In genomic region chr4:79531769-79532168, GRCm38 (mm10) we compare ENCODE assay signal across 20 mouse cellular contexts.
DNase-seq lines count a peak whose midpoint lies in the region; ATAC-seq and TF ChIP-seq lines count a peak whose summit lies in the region.
"Had no signal": no experiment of that assay in that cellular context is flagged by ENCODE, and none has a peak within 500 bp of the region (broad histone marks: within the 10 kb centered on the region; RNA-seq: fewer than 3 reads in every experiment).

No protein-coding gene starts in this region.

- no peak for DNase-seq in hindbrain, embryonic 10.5 days (ENCODE audit: low spot score)
- peak; percentile 40 for DNase-seq in brain, embryonic 14.5 days (ENCODE audit: low read depth)
- no peak for DNase-seq in adipocyte (ENCODE audit: low spot score)
- DNase-seq in gastrocnemius, adult 2 months, result no peak
- DNase-seq: cerebellum, adult 18-20 months; cerebellum, postnatal 36 days; gastrocnemius, postnatal 10 days; heart, postnatal 4 days; kidney, adult 8-10 months; kidney, postnatal 10 days; liver, postnatal 0 days; thymus, postnatal 14 days had no signal

- H3K4me3 ChIP-seq in hindbrain, embryonic 13.5 days, result no peak overlapping the region
- H3K4me3 ChIP-seq in hindbrain, embryonic 10.5 days, result no peak overlapping the region
- H3K4me3 ChIP-seq in forebrain, embryonic 16.5 days (replicated peaks; ENCODE audit: low read length), result no peak overlapping the region
- no peak overlapping the region for H3K4me3 ChIP-seq in midbrain, embryonic 16.5 days (ENCODE audit: low read depth, low read length)
- H3K4me3 ChIP-seq in gastrocnemius, adult 2 months, result no peak overlapping the region
- H3K4me3 ChIP-seq: heart, embryonic 10.5 days; intestine, embryonic 15.5 days; limb, embryonic 12.5 days had no signal

- H3K9ac ChIP-seq in hindbrain, embryonic 13.5 days, result no peak overlapping the region
- no peak overlapping the region for H3K9ac ChIP-seq in forebrain, embryonic 16.5 days (replicated peaks; ENCODE audit: low read depth, low read length)
- H3K9ac ChIP-seq in midbrain, embryonic 16.5 days (ENCODE audit: low read depth, low read length), result no peak overlapping the region
- H3K9ac ChIP-seq: intestine, embryonic 15.5 days; limb, embryonic 12.5 days; liver, postnatal 0 days had no signal

- peaks cover 3% of the 10 kb centered on the region; the same call in 1 of the 2 replicates for H3K4me1 ChIP-seq in hindbrain, embryonic 13.5 days (replicated peaks)
- no peaks in the 10 kb centered on the region for H3K4me1 ChIP-seq in hindbrain, embryonic 10.5 days (replicated peaks)
- peaks cover 9% of the 10 kb centered on the region for H3K4me1 ChIP-seq in forebrain, embryonic 16.5 days (replicated peaks; ENCODE audit: control insufficient read depth, insufficient read depth, low read length)
- H3K4me1 ChIP-seq in midbrain, embryonic 16.5 days (ENCODE audit: control insufficient read depth, insufficient read depth, low read length), result peaks cover 11% of the 10 kb centered on the region
- H3K4me1 ChIP-seq: heart, embryonic 10.5 days; intestine, embryonic 15.5 days; limb, embryonic 12.5 days had no signal

- H3K9me3 ChIP-seq in hindbrain, embryonic 13.5 days, result no peaks in the 10 kb centered on the region
- H3K9me3 ChIP-seq in hindbrain, embryonic 10.5 days, result no peaks in the 10 kb centered on the region
- no peaks in the 10 kb centered on the region for H3K9me3 ChIP-seq in forebrain, embryonic 16.5 days (ENCODE audit: control insufficient read depth, low read length)
- no peaks in the 10 kb centered on the region for H3K9me3 ChIP-seq in midbrain, embryonic 16.5 days (replicated peaks; ENCODE audit: control insufficient read depth, low read length, poor library complexity, severe bottlenecking)
- H3K9me3 ChIP-seq: heart, embryonic 10.5 days; intestine, embryonic 15.5 days; limb, embryonic 12.5 days had no signal

- no peaks in the 10 kb centered on the region for H3K36me3 ChIP-seq in hindbrain, embryonic 13.5 days
- no peaks in the 10 kb centered on the region for H3K36me3 ChIP-seq in hindbrain, embryonic 10.5 days
- no peaks in the 10 kb centered on the region for H3K36me3 ChIP-seq in forebrain, embryonic 16.5 days (ENCODE audit: control insufficient read depth, insufficient read depth)
- H3K36me3 ChIP-seq in midbrain, embryonic 16.5 days (ENCODE audit: control insufficient read depth, insufficient read depth, low read length), result no peaks in the 10 kb centered on the region
- H3K36me3 ChIP-seq: heart, embryonic 10.5 days; intestine, embryonic 15.5 days; limb, embryonic 12.5 days had no signal

- 55% methylated on average over 2 of the region's 2 CpGs for WGBS in hindbrain, embryonic 13.5 days
- WGBS in hindbrain, embryonic 10.5 days, result 81% methylated on average over 2 of the region's 2 CpGs
- 28% methylated on average over 2 of the region's 2 CpGs for WGBS in forebrain, embryonic 16.5 days
- 41% methylated on average over 2 of the region's 2 CpGs for WGBS in midbrain, embryonic 16.5 days

- ATAC-seq in hindbrain, embryonic 13.5 days (ENCODE audit: low FRiP score), result no peak; the same call in 1 of the 2 replicates
- ATAC-seq in forebrain, embryonic 16.5 days, result peak; percentile 34; the same call in 1 of the 2 replicates
- peak; percentile 63 for ATAC-seq in midbrain, embryonic 16.5 days
- ATAC-seq: liver, postnatal 0 days; lung, postnatal 0 days had no signal

- no peak overlapping the region for H3K4me2 ChIP-seq in hindbrain, embryonic 13.5 days
- H3K4me2 ChIP-seq in forebrain, embryonic 16.5 days (ENCODE audit: low read length), result no peak overlapping the region
- H3K4me2 ChIP-seq in midbrain, embryonic 16.5 days (ENCODE audit: low read length), result no peak overlapping the region
- H3K4me2 ChIP-seq: intestine, embryonic 15.5 days; limb, embryonic 12.5 days; liver, embryonic 11.5 days had no signal

- no peak for TF ChIP-seq CTCF in brain, embryonic 14.5 days (IDR thresholded peaks at IDR 0.05; ENCODE audit: borderline replicate concordance, extremely low read depth, insufficient read depth, insufficient read length)
- no peak for TF ChIP-seq CTCF in gastrocnemius, adult 2 months (IDR thresholded peaks at IDR 0.05)

- TF ChIP-seq POLR2A in brain, embryonic 14.5 days (IDR thresholded peaks at IDR 0.05; ENCODE audit: borderline replicate concordance, extremely low read depth, insufficient read depth, insufficient read length, poor library complexity, severe bottlenecking), result no peak

- peak overlapping the region; percentile 66; the same call in 1 of the 2 replicates for H3K27ac ChIP-seq in hindbrain, embryonic 13.5 days
- no peak overlapping the region for H3K27ac ChIP-seq in hindbrain, embryonic 10.5 days
- H3K27ac ChIP-seq in forebrain, embryonic 16.5 days (ENCODE audit: low read length), result peak overlapping the region; percentile 94
- H3K27ac ChIP-seq in midbrain, embryonic 16.5 days (ENCODE audit: low read length), result peak overlapping the region; percentile 80
- no peak overlapping the region for H3K27ac ChIP-seq in gastrocnemius, adult 2 months
- H3K27ac ChIP-seq: heart, embryonic 10.5 days; intestine, embryonic 15.5 days; limb, embryonic 12.5 days had no signal

- no peaks in the 10 kb centered on the region for H3K27me3 ChIP-seq in hindbrain, embryonic 13.5 days
- H3K27me3 ChIP-seq in hindbrain, embryonic 10.5 days (ENCODE audit: insufficient read depth, poor library complexity, severe bottlenecking), result no peaks in the 10 kb centered on the region
- H3K27me3 ChIP-seq in forebrain, embryonic 16.5 days (replicated peaks; ENCODE audit: control insufficient read depth, insufficient read depth, low read length), result no peaks in the 10 kb centered on the region
- H3K27me3 ChIP-seq in midbrain, embryonic 16.5 days (ENCODE audit: control insufficient read depth, insufficient read depth, low read depth, low read length), result no peaks in the 10 kb centered on the region
- H3K27me3 ChIP-seq: intestine, embryonic 15.5 days; limb, embryonic 12.5 days had no signal

- intact Hi-C loops in gastrocnemius, adult 2 months (cut with DNase I), result no loop called here

Comparison
In these comparisons a context has a peak if more than half of its experiments do, and no peak if none do; other contexts are left out.
1. H3K27ac ChIP-seq: peak in hindbrain, embryonic 13.5 days (single experiment), forebrain, embryonic 16.5 days (single experiment) and midbrain, embryonic 16.5 days (single experiment); none in hindbrain, embryonic 10.5 days (single experiment) and gastrocnemius, adult 2 months (single experiment).